Mouse (Mus musculus) heart, embryonic 14.5 days (tissue): Measurements from ENCODE around the gene Psmd14. TPM values are rescaled to one million over a fixed set of nuclear protein-coding genes. Genes with fewer than 3 reads are reported as not detected.

Experiments used
- ATAC-seq: fragments of 200-750 bp; cut with Nextera tagmentation; 2 replicates; pipeline ENCODE4 v1.8.0; 2017; ENCODE audit warnings: low read depth, moderate TSS enrichment; ENCODE audit not compliant: insufficient number of reproducible peaks, insufficient read depth, low FRiP score
- H3K27ac ChIP-seq, 2 experiments: fragments of 200-500 bp in 1 of 2; fragments of 300-500 bp in 1 of 2; sonication (generic) in 1 of 2; replicated peaks in 1 of 2; 2 replicates each; pipeline ENCODE4 v1.5.1; 2012 to 2014; ENCODE audit warnings: low read depth in 2 of 2, low read length in 2 of 2, control low read depth in 1 of 2, mild to moderate bottlenecking in 1 of 2, mixed read lengths in 1 of 2; ENCODE audit not compliant: control insufficient read depth in 1 of 2, insufficient read depth in 1 of 2
- H3K27me3 ChIP-seq: fragments of 300-500 bp; sonication (generic); 2 replicates; pipeline ENCODE4 v1.6.1; 2014; ENCODE audit warnings: mild to moderate bottlenecking, low read length, control low read depth; ENCODE audit not compliant: control insufficient read depth, insufficient read depth
- H3K36me3 ChIP-seq: fragments of 300-500 bp; sonication (generic); 2 replicates; pipeline ENCODE4 v1.6.1; 2014; ENCODE audit warnings: mild to moderate bottlenecking, control low read depth, low read length, mixed read lengths; ENCODE audit not compliant: control insufficient read depth, insufficient read depth
- H3K4me1 ChIP-seq, 2 experiments: fragments of 200-500 bp in 1 of 2; fragments of 300-500 bp in 1 of 2; sonication (generic) in 1 of 2; 2 replicates each; pipeline ENCODE4 v1.6.1; 2012 to 2014; ENCODE audit warnings: low read length in 2 of 2, control low read depth in 1 of 2, mixed read lengths in 1 of 2; ENCODE audit not compliant: control insufficient read depth in 2 of 2, insufficient read depth in 2 of 2
- H3K4me2 ChIP-seq: fragments of 300-500 bp; sonication (generic); 2 replicates; pipeline ENCODE4 v1.6.1; 2014; ENCODE audit warnings: mild to moderate bottlenecking, low read length
- H3K4me3 ChIP-seq, 2 experiments: fragments of 200-500 bp in 1 of 2; fragments of 300-500 bp in 1 of 2; sonication (generic) in 1 of 2; 2 replicates each; pipeline ENCODE4 v1.5.1; 2012 to 2014; ENCODE audit warnings: low read length in 2 of 2, mild to moderate bottlenecking in 2 of 2, control low read depth in 1 of 2, low read depth in 1 of 2, moderate library complexity in 1 of 2; ENCODE audit not compliant: control insufficient read depth in 1 of 2, insufficient read depth in 1 of 2
- H3K9ac ChIP-seq: fragments of 300-500 bp; sonication (generic); 2 replicates; pipeline ENCODE4 v1.6.1; 2014; ENCODE audit warnings: mild to moderate bottlenecking, low read length
- H3K9me3 ChIP-seq: fragments of 300-500 bp; sonication (generic); 2 replicates; pipeline ENCODE4 v1.6.1; 2016; ENCODE audit warnings: low read length, control low read depth; ENCODE audit not compliant: control insufficient read depth
- WGBS: fragments of 180-500 bp; shearing (Covaris S2); extraction: QIAGEN DNeasy Blood & Tissue Kit; methylation state at CpG from one replicate; pipeline ENCODE4 v1.1.7; 2014; 5-methylcytosine and 5-hydroxymethylcytosine counted together
- polyA plus RNA-seq: library from polyadenylated mRNA; unstranded; fragments of >200 nt; fragmentation: Nextera tagmentation; extraction: Ambion mirVana; gene quantifications from 2 replicates; pipeline ENCODE4 v1.2.1, GENCODE M21; 2014

Psmd14 gene
- polyA plus RNA-seq, 1 experiment from 2014 or later, result 134 TPM

DNA sequence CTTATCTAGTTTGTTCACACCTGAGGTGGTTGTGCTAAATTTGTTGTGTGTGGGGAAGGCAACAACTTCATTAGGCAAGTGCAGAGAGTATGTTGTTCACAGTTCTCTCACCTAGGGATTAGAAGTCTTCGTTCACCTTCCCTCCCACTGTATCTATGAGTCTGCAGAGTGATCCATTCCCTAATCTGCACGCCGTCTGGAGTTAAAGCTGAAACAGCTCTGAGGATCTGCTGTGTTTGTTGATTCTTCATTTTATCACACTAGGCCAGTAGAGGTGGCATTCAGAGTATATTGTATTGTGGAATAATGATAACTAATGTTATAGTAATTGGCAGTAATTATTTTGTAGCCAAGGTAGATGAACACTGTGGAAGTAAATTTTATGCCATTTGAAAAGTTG, 48.5 kb downstream of the Psmd14 start:
- Histone ChIP-seq H3K27me3 (no peaks in the 10 kb centered on the region), H3K9ac (no peak overlapping the region), H3K4me2 (no peak overlapping the region), H3K9me3 (no peaks in the 10 kb centered on the region), H3K27ac (no peak overlapping the region), H3K4me1 (peaks cover 4 to 8% of the 10 kb centered on the region in 2 experiments; a peak in 3 of 4 replicates), H3K4me3 (no peak overlapping the region), H3K36me3 (0 out of 2 replicates have a peak, but pooled peaks cover 10% of the 10 kb centered on the region)
- no peak for ATAC-seq
- 56% methylated on average over 3 of the region's 3 CpGs for WGBS

DNA sequence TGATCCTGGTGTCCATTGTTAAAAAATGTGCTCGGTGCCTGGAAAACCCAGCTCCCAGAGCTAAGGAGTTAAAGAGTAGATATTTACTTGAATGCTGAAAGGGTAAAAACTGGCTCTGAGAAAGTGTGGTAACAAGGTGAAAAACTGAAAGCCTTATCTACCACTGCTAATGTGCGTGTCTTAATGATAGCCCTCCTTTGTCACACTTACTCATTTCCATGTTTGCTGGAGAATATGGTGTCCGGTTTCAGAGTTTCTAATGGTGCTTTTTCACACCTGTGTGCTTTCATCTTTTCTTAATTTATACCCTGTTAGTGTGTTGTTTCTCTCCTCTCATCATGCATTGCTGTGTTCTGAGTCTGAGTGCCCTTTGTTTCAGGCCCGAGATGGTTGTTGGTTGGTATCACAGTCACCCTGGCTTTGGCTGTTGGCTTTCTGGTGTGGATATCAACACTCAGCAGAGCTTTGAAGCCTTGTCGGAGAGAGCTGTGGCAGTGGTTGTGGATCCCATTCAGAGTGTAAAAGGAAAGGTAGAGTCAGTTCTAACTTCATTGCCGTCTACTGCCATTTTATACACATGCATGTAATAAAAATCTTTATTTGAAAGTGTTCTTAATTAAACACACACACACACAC, 53.1 kb downstream of the Psmd14 start:
- Histone ChIP-seq H3K9me3 (no peaks in the 10 kb centered on the region), H3K27me3 (no peaks in the 10 kb centered on the region), H3K4me2 (no peak overlapping the region), H3K4me1 (peaks cover 0 to 3% of the 10 kb centered on the region in 2 experiments; a peak in 1 of 4 replicates), H3K27ac (no peak overlapping the region), H3K36me3 (peaks cover 20% of the 10 kb centered on the region; the same call in 1 of the 2 replicates), H3K4me3 (no peak overlapping the region), H3K9ac (no peak overlapping the region)
- no peak for ATAC-seq
- WGBS, result 69% methylated on average over 6 of the region's 6 CpGs

DNA sequence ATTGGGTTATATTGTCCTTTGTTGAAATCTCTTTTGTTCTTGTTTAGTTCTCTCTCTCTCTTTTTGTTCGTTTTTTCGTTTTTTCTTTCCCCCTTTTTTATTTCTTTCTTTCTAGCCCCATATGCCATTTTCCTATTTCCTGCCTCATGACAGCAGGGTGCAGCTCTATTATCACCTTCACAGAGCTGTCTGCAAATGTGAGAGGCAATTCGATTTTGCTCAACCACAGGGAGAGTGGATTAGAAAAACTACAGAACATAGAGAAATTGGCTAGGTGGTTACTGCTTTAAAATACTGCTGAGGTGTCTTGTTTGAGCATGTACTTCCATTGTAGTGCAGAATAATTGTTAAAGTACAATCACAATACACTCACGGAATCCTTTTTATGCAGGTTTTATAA, 54.0 kb downstream of the Psmd14 start:
- Histone ChIP-seq H3K4me2 (no peak overlapping the region), H3K4me1 (no peaks in the 10 kb centered on the region), H3K27me3 (no peaks in the 10 kb centered on the region), H3K9ac (no peak overlapping the region), H3K9me3 (no peaks in the 10 kb centered on the region), H3K27ac (no peak overlapping the region), H3K4me3 (no peak overlapping the region), H3K36me3 (peaks cover 20% of the 10 kb centered on the region; the same call in 1 of the 2 replicates)
- 67% methylated on average over 4 of the region's 4 CpGs for WGBS
- ATAC-seq, result no peak

DNA sequence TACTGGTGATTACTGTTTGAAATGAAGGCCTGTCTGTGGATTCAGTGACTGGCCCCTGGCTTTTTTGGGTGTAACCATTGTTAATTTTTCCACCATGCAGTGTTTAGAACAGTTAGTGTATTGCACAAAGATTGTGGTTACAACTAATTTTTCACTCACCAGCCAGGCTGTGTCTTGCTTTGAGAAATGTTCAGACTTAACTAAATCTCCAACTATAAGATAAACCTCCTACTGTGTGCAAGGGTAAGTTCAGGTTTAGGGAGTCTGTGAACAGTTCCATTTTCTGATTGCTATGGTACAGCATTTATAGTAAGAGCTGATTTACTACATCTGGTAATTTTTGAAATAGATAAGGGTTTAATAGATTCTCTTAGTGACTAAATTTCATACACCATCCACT, 69.3 kb downstream of the Psmd14 start:
- Histone ChIP-seq H3K9me3 (no peaks in the 10 kb centered on the region), H3K4me2 (no peak overlapping the region), H3K9ac (no peak overlapping the region), H3K27me3 (no peaks in the 10 kb centered on the region), H3K4me1 (no peaks in the 10 kb centered on the region), H3K27ac (no peak overlapping the region), H3K4me3 (no peak overlapping the region), H3K36me3 (peaks cover 24% of the 10 kb centered on the region)
- no peak for ATAC-seq

GRCm38 (mm10) chr2:61794960-61795359, 83.5 kb downstream of the Psmd14 start:
- Histone ChIP-seq H3K9ac (no peak overlapping the region), H3K9me3 (no peaks in the 10 kb centered on the region), H3K4me3 (no peak overlapping the region), H3K27ac (no peak overlapping the region), H3K36me3 (peaks cover 6% of the 10 kb centered on the region), H3K27me3 (no peaks in the 10 kb centered on the region), H3K4me2 (no peak overlapping the region), H3K4me1 (no peaks in the 10 kb centered on the region)
- ATAC-seq, result no peak
- WGBS, result 80% methylated on average over 5 of the region's 5 CpGs

GRCm38 (mm10) chr2:61798048-61798447, 86.6 kb downstream of the Psmd14 start:
- 96% methylated on average over 1 of the region's 1 CpGs for WGBS
- H3K27me3 ChIP-seq, result peaks cover 16% of the 10 kb centered on the region
- no peak overlapping the region for H3K9ac ChIP-seq
- H3K4me2 ChIP-seq, result no peak overlapping the region
- H3K36me3 ChIP-seq, result peaks cover 11% of the 10 kb centered on the region
- H3K9me3 ChIP-seq, result no peaks in the 10 kb centered on the region
- H3K4me3 ChIP-seq, result no peak overlapping the region
- peaks cover 0 to 4% of the 10 kb centered on the region in 2 experiments; a peak in 1 of 4 replicates for H3K4me1 ChIP-seq
- no peak for ATAC-seq
- no peak overlapping the region for H3K27ac ChIP-seq

DNA sequence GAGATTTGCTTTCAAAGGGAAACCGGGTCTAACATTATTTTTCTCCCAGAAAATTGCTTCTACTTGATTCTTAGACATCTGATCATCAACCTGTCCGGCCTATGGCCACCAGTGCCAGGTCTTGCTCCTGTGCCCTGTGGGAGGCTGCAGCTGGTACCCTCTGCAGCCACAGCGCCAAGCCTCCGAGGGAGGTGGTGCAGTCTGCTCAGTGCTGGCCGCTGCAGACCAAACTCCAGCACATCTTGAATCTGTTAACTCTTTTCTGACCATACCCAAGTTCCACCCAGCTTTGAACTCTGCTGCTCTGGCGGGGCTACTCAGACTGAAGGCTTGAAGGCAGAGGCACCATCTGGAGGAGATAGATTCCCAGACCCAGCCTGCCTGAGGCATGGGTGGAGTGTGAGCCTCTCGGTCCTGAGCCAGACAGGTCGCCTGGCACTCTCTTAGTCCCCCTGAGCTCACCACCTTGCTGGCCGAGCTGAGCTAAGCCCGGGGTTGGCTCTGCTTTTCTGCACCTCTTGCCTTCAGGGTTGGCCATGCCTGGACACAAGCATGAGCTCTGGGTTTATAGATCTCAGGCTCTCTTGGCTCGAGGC, 91.3 kb downstream of the Psmd14 start, which contains the start of gene Tbr1:
Gene Tbr1 (plus strand): TSS at position 275 of the 596 bp plus-strand sequence.
- Histone ChIP-seq H3K27me3 (peaks cover 55% of the 10 kb centered on the region), H3K4me3 (no peak within 1 kb of the TSS; a peak in 1 of 4 replicates), H3K4me1 (peaks cover 2 to 20% of the 10 kb centered on the region in 2 experiments; a peak in 3 of 4 replicates), H3K27ac (no peak within 1 kb of the TSS), H3K4me2 (peak within 1 kb of the TSS; percentile 28), H3K36me3 (peaks cover 11% of the 10 kb centered on the region), H3K9ac (no peak within 1 kb of the TSS), H3K9me3 (no peaks in the 10 kb centered on the region)
- ATAC-seq, result no peak
- WGBS, result 10% methylated on average over 11 of the region's 11 CpGs
